Mouse (Mus musculus) spleen, adult 2 months (tissue): ENCODE measurements around the gene 2810006K23Rik. TPM values are rescaled to one million over a fixed set of nuclear protein-coding genes. Genes with fewer than 3 reads are reported as not detected.
A peak's percentile ranks its signal among the peaks of the same experiment; 100 is the strongest.

Source experiments
- DNase-seq, 2 experiments: peaks; one replicate each; pipeline versions ENCODE4 v3.0.0 to v3.0.0-alpha.2; 2012 to 2021; ENCODE audit warnings: low spot score in 2 of 2, low read depth in 1 of 2
- H3K27ac ChIP-seq: fragments of 200-500 bp; 2 replicates; pipeline ENCODE4 v1.5.1; 2012; ENCODE audit warnings: low read length, inconsistent platforms; ENCODE audit not compliant: insufficient read depth
- H3K27me3 ChIP-seq: fragments of 200-500 bp; 2 replicates; pipeline ENCODE4 v1.6.1; 2012; ENCODE audit warnings: mild to moderate bottlenecking, moderate library complexity, low read length, inconsistent platforms; ENCODE audit not compliant: control insufficient read depth, insufficient read depth
- H3K36me3 ChIP-seq: fragments of 200-500 bp; 2 replicates; pipeline ENCODE4 v1.6.1; 2012; ENCODE audit warnings: mild to moderate bottlenecking, low read length, inconsistent platforms; ENCODE audit not compliant: control insufficient read depth, insufficient read depth
- H3K4me1 ChIP-seq: fragments of 200-500 bp; 2 replicates; pipeline ENCODE4 v1.6.1; 2011; ENCODE audit warnings: inconsistent platforms; ENCODE audit not compliant: control insufficient read depth, insufficient read depth, insufficient read length
- H3K4me3 ChIP-seq: fragments of 200-500 bp; 2 replicates; pipeline ENCODE4 v1.5.1; 2011; ENCODE audit warnings: mild to moderate bottlenecking, inconsistent platforms; ENCODE audit not compliant: insufficient read depth, insufficient read length; ENCODE audit errors: extremely low read depth
- CTCF ChIP-seq: fragments of 200-500 bp; IDR thresholded peaks from 2 replicates; pipeline ENCODE4 v1.5.1; 2011; ENCODE audit warnings: mild to moderate bottlenecking, inconsistent platforms; ENCODE audit not compliant: insufficient read depth, insufficient read length, insufficient replicate concordance; ENCODE audit errors: extremely low read depth
- POLR2A ChIP-seq: fragments of 200-500 bp; IDR thresholded peaks from 2 replicates; pipeline ENCODE4 v1.6.1; 2011; ENCODE audit warnings: low read depth, low read length, inconsistent platforms
- WGBS: fragments of 180-500 bp; shearing (Covaris S2); methylation state at CpG from one replicate; pipeline ENCODE4 v1.1.7; 2018; 5-methylcytosine and 5-hydroxymethylcytosine counted together
- polyA plus RNA-seq: library from polyadenylated mRNA; depleted of rRNA; stranded (reverse); fragments of >200 nt; gene quantifications from 2 replicates; pipeline ENCODE4 v1.2.3, GENCODE M21; 2012; rRNA removed

Gene 2810006K23Rik
- 2.7 and 4.2 TPM in 2 replicates for polyA plus RNA-seq

- H3K4me3 ChIP-seq = peak within 1 kb of the TSS; percentile 84
- H3K27me3 ChIP-seq = no peaks in the 10 kb centered on the region
- H3K4me1 ChIP-seq = peaks cover 7% of the 10 kb centered on the region; the same call in 1 of the 2 replicates
- under 1% methylated on average over 72 of the region's 72 CpGs for WGBS
- peak within 1 kb of the TSS; percentile 92 for H3K27ac ChIP-seq
- peak; percentile 99 for DNase-seq
- TF ChIP-seq POLR2A (peak; percentile 98), CTCF (no peak)
- H3K36me3 ChIP-seq = no peaks in the 10 kb centered on the region
Observed at GRCm38 (mm10) chr5:124327510-124328364, at the start of gene 2810006K23Rik, which contains the start of gene Mphosph9. Gene 2810006K23Rik, plus strand, starts transcription at chr5:124328089. Gene Mphosph9, minus strand, starts transcription at chr5:124327972.

GRCm38 (mm10) chr5:124282854-124283253, 45.0 kb upstream of the 2810006K23Rik start:
- 89% methylated on average over 2 of the region's 2 CpGs for WGBS
- no peak for DNase-seq
- Histone ChIP-seq H3K4me1 (no peaks in the 10 kb centered on the region), H3K27ac (no peak overlapping the region), H3K4me3 (no peak overlapping the region), H3K27me3 (no peaks in the 10 kb centered on the region), H3K36me3 (peaks cover 23% of the 10 kb centered on the region)
- TF ChIP-seq POLR2A = no peak
- TF ChIP-seq CTCF = no peak

- no peak for DNase-seq
- no peaks in the 10 kb centered on the region for H3K27me3 ChIP-seq
- no peak overlapping the region for H3K4me3 ChIP-seq
- peaks cover 23% of the 10 kb centered on the region for H3K36me3 ChIP-seq
- WGBS = 89% methylated on average over 3 of the region's 3 CpGs
- no peak overlapping the region for H3K27ac ChIP-seq
- H3K4me1 ChIP-seq = no peaks in the 10 kb centered on the region
- peak; percentile 14; the same call in 1 of the 2 replicates for TF ChIP-seq CTCF
- TF ChIP-seq POLR2A = no peak
Observed at GRCm38 (mm10) chr5:124284330-124284729, 43.6 kb upstream of the 2810006K23Rik start.

- TF ChIP-seq POLR2A (no peak), CTCF (no peak)
- Histone ChIP-seq H3K36me3 (peaks cover 28% of the 10 kb centered on the region), H3K4me3 (no peak overlapping the region), H3K27ac (no peak overlapping the region), H3K27me3 (no peaks in the 10 kb centered on the region), H3K4me1 (no peaks in the 10 kb centered on the region)
- DNase-seq = no peak
- WGBS = 95% methylated on average over 6 of the region's 6 CpGs
Observed at GRCm38 (mm10) chr5:124287616-124288247, 40.2 kb upstream of the 2810006K23Rik start.

- H3K4me1 ChIP-seq = no peaks in the 10 kb centered on the region
- H3K4me3 ChIP-seq = no peak overlapping the region
- WGBS = 88% methylated on average over 4 of the region's 4 CpGs
- no peak for TF ChIP-seq CTCF
- no peak for TF ChIP-seq POLR2A
- DNase-seq = no peak
- peaks cover 25% of the 10 kb centered on the region for H3K36me3 ChIP-seq
- no peak overlapping the region for H3K27ac ChIP-seq
- H3K27me3 ChIP-seq = no peaks in the 10 kb centered on the region
Observed at GRCm38 (mm10) chr5:124290216-124290615, 37.7 kb upstream of the 2810006K23Rik start.

GRCm38 (mm10) chr5:124293967-124294366, 33.9 kb upstream of the 2810006K23Rik start:
- Histone ChIP-seq H3K36me3 (peaks cover 30% of the 10 kb centered on the region), H3K4me1 (no peaks in the 10 kb centered on the region), H3K4me3 (no peak overlapping the region), H3K27ac (no peak overlapping the region), H3K27me3 (no peaks in the 10 kb centered on the region)
- DNase-seq = no peak
- WGBS = 96% methylated on average over 5 of the region's 5 CpGs
- TF ChIP-seq POLR2A (no peak), CTCF (no peak)

- 91% methylated on average over 4 of the region's 4 CpGs for WGBS
- TF ChIP-seq POLR2A (no peak), CTCF (no peak)
- no peak for DNase-seq
- Histone ChIP-seq H3K36me3 (peaks cover 26% of the 10 kb centered on the region), H3K4me1 (no peaks in the 10 kb centered on the region), H3K27ac (no peak overlapping the region), H3K27me3 (no peaks in the 10 kb centered on the region), H3K4me3 (no peak overlapping the region)
Observed at GRCm38 (mm10) chr5:124296475-124296874, 31.4 kb upstream of the 2810006K23Rik start.
